Mouse (Mus musculus): Measurements from ENCODE around the gene Gm21773. TPM values are rescaled to one million over a fixed set of nuclear protein-coding genes. Genes with fewer than 3 reads are reported as not detected.
"Not testable (repeated sequence)": the region's sequence is repeated elsewhere in the genome, so short reads cannot be mapped to it uniquely, and the experiment has no call there.

Gene Gm21773
- total RNA-seq (2021), result not detected
- long read RNA-seq, experiment 1, result 0 reads
- long read RNA-seq, experiment 2, result 0 reads

GRCm38 (mm10) chrY:25309260-25309659, at the start of gene Gm21773:
Gene Gm21773, minus strand, starts transcription at chrY:25309360.
- DNase-seq; intact Hi-C loops (cut with DNase I): not testable (repeated sequence)

All from gastrocnemius, postnatal 36 days (tissue).